Mouse (Mus musculus): Measurements from ENCODE around the gene Daw1. TPM values are rescaled to one million over a fixed set of nuclear protein-coding genes. Genes with fewer than 3 reads are reported as not detected.

Daw1 gene
- polyA plus RNA-seq (2016; fragmentation: Nextera tagmentation; extraction: Ambion mirVana), result not detected in 2 replicates

- peak; percentile 58 for ATAC-seq
- no peak within 1 kb of the TSS for H3K27ac ChIP-seq
- peak within 1 kb of the TSS; percentile 53 for H3K4me3 ChIP-seq
- H3K9ac ChIP-seq, result no peak within 1 kb of the TSS
- H3K36me3 ChIP-seq, result no peaks in the 10 kb centered on the region
- no peaks in the 10 kb centered on the region for H3K9me3 ChIP-seq (replicated peaks)
- H3K4me1 ChIP-seq, result no peaks in the 10 kb centered on the region
- WGBS (ENCODE audit: insufficient replicate concordance), result 6% methylated on average over 16 of the region's 16 CpGs
- H3K27me3 ChIP-seq (replicated peaks), result no peaks in the 10 kb centered on the region
- H3K4me2 ChIP-seq, result peak within 1 kb of the TSS; percentile 63
These were observed at the start of gene Daw1 for GRCm38 (mm10) chr1:83159603-83160002. Gene Daw1 (plus strand): TSS chr1:83159752.

GRCm38 (mm10) chr1:83110992-83111391, 48.6 kb upstream of the Daw1 start:
- ATAC-seq, result no peak

GRCm38 (mm10) chr1:83111726-83112125, 47.8 kb upstream of the Daw1 start:
- no peaks in the 10 kb centered on the region for H3K27me3 ChIP-seq (replicated peaks)
- no peak overlapping the region for H3K27ac ChIP-seq
- H3K4me2 ChIP-seq, result no peak overlapping the region
- no peaks in the 10 kb centered on the region for H3K36me3 ChIP-seq
- 34% methylated on average over 5 of the region's 5 CpGs for WGBS (ENCODE audit: insufficient replicate concordance)
- H3K9ac ChIP-seq, result no peak overlapping the region
- no peaks in the 10 kb centered on the region for H3K9me3 ChIP-seq (replicated peaks)
- no peak overlapping the region for H3K4me3 ChIP-seq
- no peak for ATAC-seq
- H3K4me1 ChIP-seq, result no peaks in the 10 kb centered on the region

More at GRCm38 (mm10) chr1:83110992-83111391, 48.6 kb upstream of the Daw1 start:
- Histone ChIP-seq H3K4me2 (no peak overlapping the region), H3K4me1 (no peaks in the 10 kb centered on the region), H3K27me3 (replicated peaks) (no peaks in the 10 kb centered on the region), H3K9ac (no peak overlapping the region), H3K9me3 (replicated peaks) (no peaks in the 10 kb centered on the region), H3K27ac (no peak overlapping the region), H3K4me3 (no peak overlapping the region), H3K36me3 (no peaks in the 10 kb centered on the region)

DNA sequence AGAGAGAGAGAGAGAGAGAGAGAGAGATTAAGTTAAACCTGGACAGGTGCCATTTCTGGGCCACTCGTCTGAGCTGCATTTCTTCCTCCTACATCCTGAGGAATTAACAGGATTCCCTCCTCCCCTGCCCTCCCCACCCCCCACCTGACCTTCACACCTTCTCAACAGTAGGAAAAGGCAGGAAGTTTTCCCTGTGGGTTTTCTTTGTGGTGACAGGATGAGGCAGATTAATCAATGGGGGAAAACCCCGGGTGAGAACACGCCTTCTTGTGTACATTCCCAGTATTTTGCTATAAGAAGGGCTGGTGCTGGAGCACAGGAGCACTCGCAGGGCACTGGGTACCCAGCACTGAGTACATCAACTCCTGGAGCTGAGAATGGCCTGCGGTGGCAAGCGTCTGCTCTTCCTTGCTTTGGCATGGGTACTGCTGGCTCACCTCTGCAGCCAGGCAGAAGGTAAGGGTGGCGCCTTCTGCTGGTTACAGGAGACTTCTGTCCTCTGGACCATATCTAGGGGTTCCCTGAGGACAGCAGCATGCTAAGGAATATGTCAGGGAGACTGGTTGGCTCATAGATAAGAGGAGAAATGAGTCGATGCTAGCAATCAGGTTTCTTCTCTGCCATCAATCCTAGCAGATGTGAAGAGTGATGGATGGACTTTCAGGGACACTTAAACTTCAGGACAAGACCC, 43.0 kb upstream of the Daw1 start, which contains the start of gene Ccl20:
Gene Ccl20 (plus strand): TSS at position 320 of the 691 bp plus-strand sequence.
- Histone ChIP-seq H3K4me3 (no peak within 1 kb of the TSS), H3K4me1 (no peaks in the 10 kb centered on the region), H3K9me3 (replicated peaks) (no peaks in the 10 kb centered on the region), H3K36me3 (no peaks in the 10 kb centered on the region), H3K27me3 (replicated peaks) (no peaks in the 10 kb centered on the region), H3K9ac (no peak within 1 kb of the TSS), H3K4me2 (no peak within 1 kb of the TSS), H3K27ac (no peak within 1 kb of the TSS)
- ATAC-seq, result no peak
- WGBS (ENCODE audit: insufficient replicate concordance), result 14% methylated on average over 8 of the region's 8 CpGs

DNA sequence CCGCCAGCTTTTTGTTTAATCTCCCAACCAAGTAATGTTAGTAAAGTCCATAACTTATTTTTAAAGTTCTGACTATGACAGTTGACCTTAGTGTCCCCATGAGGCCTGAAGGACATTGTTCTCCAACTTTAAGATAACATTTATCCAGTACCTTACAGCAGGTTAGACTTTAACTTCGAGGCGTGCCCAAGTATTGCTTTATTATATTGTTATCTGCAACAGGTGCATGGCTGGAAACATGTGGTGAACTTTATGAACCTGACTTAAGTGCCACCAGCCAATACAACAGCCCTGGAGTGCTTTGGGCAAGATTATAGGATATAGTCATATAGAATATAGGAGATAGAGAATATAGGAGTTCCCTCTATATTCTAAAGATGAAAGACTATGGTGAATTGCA, 42.3 kb upstream of the Daw1 start:
- no peaks in the 10 kb centered on the region for H3K36me3 ChIP-seq
- no peak overlapping the region for H3K4me3 ChIP-seq
- no peak overlapping the region for H3K27ac ChIP-seq
- no peak overlapping the region for H3K9ac ChIP-seq
- WGBS (ENCODE audit: insufficient replicate concordance), result 73% methylated on average over 3 of the region's 3 CpGs
- H3K27me3 ChIP-seq (replicated peaks), result no peaks in the 10 kb centered on the region
- ATAC-seq, result no peak
- H3K4me2 ChIP-seq, result no peak overlapping the region
- H3K9me3 ChIP-seq (replicated peaks), result no peaks in the 10 kb centered on the region
- H3K4me1 ChIP-seq, result no peaks in the 10 kb centered on the region

DNA sequence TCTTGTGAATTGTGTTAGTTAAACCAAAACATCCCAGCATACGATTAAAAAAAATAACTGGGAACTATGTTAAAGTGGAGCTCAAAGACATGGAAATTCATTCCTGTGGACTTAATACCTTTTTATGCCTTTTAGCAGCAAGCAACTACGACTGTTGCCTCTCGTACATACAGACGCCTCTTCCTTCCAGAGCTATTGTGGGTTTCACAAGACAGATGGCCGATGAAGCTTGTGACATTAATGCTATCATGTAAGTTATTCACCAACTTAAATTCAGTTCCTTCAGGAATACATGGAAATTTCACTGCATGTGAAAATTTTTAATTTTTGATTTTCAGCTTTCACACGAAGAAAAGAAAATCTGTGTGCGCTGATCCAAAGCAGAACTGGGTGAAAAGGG, 41.9 kb upstream of the Daw1 start:
- Histone ChIP-seq H3K36me3 (no peaks in the 10 kb centered on the region), H3K9me3 (replicated peaks) (no peaks in the 10 kb centered on the region), H3K4me3 (no peak overlapping the region), H3K4me2 (no peak overlapping the region), H3K27ac (no peak overlapping the region), H3K9ac (no peak overlapping the region), H3K27me3 (replicated peaks) (no peaks in the 10 kb centered on the region), H3K4me1 (no peaks in the 10 kb centered on the region)
- no peak for ATAC-seq
- 75% methylated on average over 7 of the region's 7 CpGs for WGBS (ENCODE audit: insufficient replicate concordance)

DNA sequence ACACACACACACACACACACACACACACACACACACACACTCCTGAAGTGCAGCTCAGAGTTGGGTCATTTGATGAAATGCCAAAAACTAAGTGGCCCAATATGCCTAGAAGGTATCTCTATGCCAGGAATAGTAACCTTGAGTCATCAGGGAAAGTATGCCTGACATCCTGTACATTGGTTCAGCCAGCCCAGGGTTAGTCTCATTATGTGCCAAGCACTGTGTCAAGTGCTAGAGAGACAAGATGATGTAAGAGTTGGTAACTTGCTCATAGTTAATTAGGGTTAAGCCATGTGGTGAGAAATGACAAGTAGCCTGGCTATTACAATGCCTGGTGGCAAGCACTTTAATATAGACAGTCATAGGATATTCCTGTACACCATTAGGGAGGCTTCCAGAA, 39.6 kb upstream of the Daw1 start:
- no peak overlapping the region for H3K4me3 ChIP-seq
- no peak overlapping the region for H3K27ac ChIP-seq
- H3K9me3 ChIP-seq (replicated peaks), result no peaks in the 10 kb centered on the region
- no peaks in the 10 kb centered on the region for H3K36me3 ChIP-seq
- no peaks in the 10 kb centered on the region for H3K4me1 ChIP-seq
- ATAC-seq, result no peak
- no peak overlapping the region for H3K4me2 ChIP-seq
- H3K27me3 ChIP-seq (replicated peaks), result no peaks in the 10 kb centered on the region
- H3K9ac ChIP-seq, result no peak overlapping the region

DNA sequence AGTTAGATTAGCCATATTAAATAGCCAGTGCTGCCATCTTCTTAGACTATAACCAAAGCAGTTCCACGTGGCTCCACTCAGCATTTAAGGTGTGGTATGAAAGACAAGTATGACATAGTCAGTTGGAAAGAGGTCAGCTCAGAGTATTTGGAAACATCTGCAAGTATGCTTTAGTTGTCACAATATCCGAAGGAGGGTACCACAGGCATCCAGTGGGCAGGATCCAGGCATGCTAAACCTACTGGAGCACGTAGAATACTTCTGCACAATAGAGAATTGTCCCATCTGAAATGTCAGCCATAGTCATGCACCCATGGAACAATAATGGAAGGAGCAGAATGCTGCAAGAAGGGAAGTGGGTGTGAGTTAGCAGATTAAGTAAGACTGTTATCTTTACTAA, 39.2 kb upstream of the Daw1 start:
- Histone ChIP-seq H3K36me3 (no peaks in the 10 kb centered on the region), H3K9me3 (replicated peaks) (no peaks in the 10 kb centered on the region)

GRCm38 (mm10) chr1:83123201-83123600, 36.4 kb upstream of the Daw1 start:
- ATAC-seq, result no peak
- no peak overlapping the region for H3K9ac ChIP-seq
- WGBS (ENCODE audit: insufficient replicate concordance), result 63% methylated on average over 2 of the region's 2 CpGs
- H3K4me2 ChIP-seq, result no peak overlapping the region
- H3K4me3 ChIP-seq, result no peak overlapping the region
- H3K36me3 ChIP-seq, result no peaks in the 10 kb centered on the region
- no peaks in the 10 kb centered on the region for H3K9me3 ChIP-seq (replicated peaks)
- no peaks in the 10 kb centered on the region for H3K4me1 ChIP-seq
- no peaks in the 10 kb centered on the region for H3K27me3 ChIP-seq (replicated peaks)
- no peak overlapping the region for H3K27ac ChIP-seq

More for the DNA sequence above, 39.2 kb upstream of the Daw1 start:
- 53% methylated on average over 3 of the region's 3 CpGs for WGBS (ENCODE audit: insufficient replicate concordance)
- H3K27ac ChIP-seq, result no peak overlapping the region
- H3K4me3 ChIP-seq, result no peak overlapping the region
- ATAC-seq, result no peak
- no peak overlapping the region for H3K9ac ChIP-seq
- H3K4me1 ChIP-seq, result no peaks in the 10 kb centered on the region
- no peaks in the 10 kb centered on the region for H3K27me3 ChIP-seq (replicated peaks)
- H3K4me2 ChIP-seq, result no peak overlapping the region

DNA sequence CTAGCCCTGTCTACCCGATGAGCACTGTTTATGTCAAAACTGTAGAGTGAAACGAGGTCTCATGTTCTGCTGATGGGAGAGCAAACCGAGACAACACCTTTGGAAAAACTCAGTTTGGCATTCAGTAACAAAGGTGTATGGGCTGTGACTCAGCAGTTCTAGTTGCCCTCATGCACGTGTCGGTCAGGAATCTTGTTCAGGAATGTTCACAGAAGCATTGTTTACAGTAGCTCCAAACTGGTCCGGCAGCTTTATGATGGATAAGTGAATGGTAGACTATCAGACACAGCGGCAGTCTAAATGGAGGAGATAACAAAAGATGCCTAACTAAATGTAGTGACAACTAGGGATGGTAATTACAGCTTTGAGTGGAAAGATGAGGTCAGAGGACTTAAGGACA, 23.7 kb upstream of the Daw1 start:
- no peak for ATAC-seq
- no peaks in the 10 kb centered on the region for H3K4me1 ChIP-seq
- H3K27ac ChIP-seq, result no peak overlapping the region
- H3K9me3 ChIP-seq (replicated peaks), result no peaks in the 10 kb centered on the region
- H3K27me3 ChIP-seq (replicated peaks), result no peaks in the 10 kb centered on the region
- WGBS (ENCODE audit: insufficient replicate concordance), result 52% methylated on average over 7 of the region's 7 CpGs
- H3K4me2 ChIP-seq, result no peak overlapping the region
- no peak overlapping the region for H3K9ac ChIP-seq
- H3K4me3 ChIP-seq, result no peak overlapping the region
- no peaks in the 10 kb centered on the region for H3K36me3 ChIP-seq

- ATAC-seq, result no peak
- Histone ChIP-seq H3K27ac (no peak overlapping the region), H3K9ac (no peak overlapping the region), H3K4me3 (no peak overlapping the region), H3K36me3 (no peaks in the 10 kb centered on the region), H3K4me2 (no peak overlapping the region), H3K27me3 (replicated peaks) (no peaks in the 10 kb centered on the region), H3K9me3 (replicated peaks) (no peaks in the 10 kb centered on the region), H3K4me1 (no peaks in the 10 kb centered on the region)
- WGBS (ENCODE audit: insufficient replicate concordance), result 76% methylated on average over 8 of the region's 8 CpGs
These were observed 21.7 kb upstream of the Daw1 start for GRCm38 (mm10) chr1:83137847-83138246.

GRCm38 (mm10) chr1:83138721-83139120, 20.8 kb upstream of the Daw1 start:
- no peak overlapping the region for H3K9ac ChIP-seq
- H3K36me3 ChIP-seq, result no peaks in the 10 kb centered on the region
- H3K4me3 ChIP-seq, result no peak overlapping the region
- 66% methylated on average over 6 of the region's 6 CpGs for WGBS (ENCODE audit: insufficient replicate concordance)
- H3K4me1 ChIP-seq, result no peaks in the 10 kb centered on the region
- H3K27ac ChIP-seq, result no peak overlapping the region
- H3K27me3 ChIP-seq (replicated peaks), result no peaks in the 10 kb centered on the region
- no peak for ATAC-seq
- H3K4me2 ChIP-seq, result no peak overlapping the region
- H3K9me3 ChIP-seq (replicated peaks), result no peaks in the 10 kb centered on the region

- H3K9ac ChIP-seq, result no peak overlapping the region
- 60% methylated on average over 8 of the region's 8 CpGs for WGBS (ENCODE audit: insufficient replicate concordance)
- H3K27ac ChIP-seq, result no peak overlapping the region
- H3K9me3 ChIP-seq (replicated peaks), result no peaks in the 10 kb centered on the region
- no peak overlapping the region for H3K4me2 ChIP-seq
- ATAC-seq, result no peak
- H3K4me3 ChIP-seq, result no peak overlapping the region
- H3K27me3 ChIP-seq (replicated peaks), result no peaks in the 10 kb centered on the region
- H3K36me3 ChIP-seq, result no peaks in the 10 kb centered on the region
- no peaks in the 10 kb centered on the region for H3K4me1 ChIP-seq
These were observed 18.0 kb upstream of the Daw1 start for GRCm38 (mm10) chr1:83141510-83141909.

Data from liver, embryonic 12.5 days (tissue).